Mouse (Mus musculus): ENCODE data around the gene Pard3b.

DNA sequence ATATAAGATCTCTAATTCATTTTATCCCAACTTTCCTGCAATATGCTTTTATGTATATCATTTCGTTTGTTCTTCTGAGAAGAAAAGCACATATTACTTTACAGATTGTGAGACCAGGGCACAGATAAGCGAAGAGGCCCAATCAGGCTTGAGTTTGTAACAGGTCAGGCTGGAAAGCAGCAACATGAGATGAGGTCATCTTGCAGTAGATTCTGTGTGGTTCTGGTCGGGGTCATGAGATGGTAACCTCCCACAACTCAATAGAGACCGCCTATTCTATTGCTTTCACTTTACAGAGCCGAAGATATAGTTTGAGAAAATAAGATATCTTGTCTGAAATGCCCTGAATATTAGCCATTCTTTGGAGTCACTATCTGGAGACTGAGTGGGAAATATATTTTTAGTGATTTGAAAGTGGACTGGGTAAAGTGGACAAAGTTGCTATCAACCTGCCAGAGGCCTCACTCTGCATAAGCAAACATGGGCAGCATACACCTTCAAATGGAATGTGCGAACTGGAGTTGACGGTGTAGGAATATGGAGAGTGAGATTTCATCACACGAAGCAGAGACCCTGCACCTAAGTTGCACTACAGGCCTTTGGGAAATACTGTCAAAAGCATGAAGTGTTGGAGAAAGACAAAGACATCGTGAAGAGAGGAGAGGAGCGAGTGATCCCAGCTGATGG lies 987.3 kb downstream of the Pard3b start:
- no peak for TF ChIP-seq POLR2A (IDR thresholded peaks at IDR 0.05; ENCODE audit: insufficient read depth, low read depth, low read length)
- no peak for TF ChIP-seq CTCF (IDR thresholded peaks at IDR 0.05)
